Mouse (Mus musculus): ENCODE data around the gene Lipa. TPM values are rescaled to one million over a fixed set of nuclear protein-coding genes. Genes with fewer than 3 reads are reported as not detected.

Lipa gene
- polyA plus RNA-seq, 1 experiment from 2014 or later = 26.0 TPM

DNA sequence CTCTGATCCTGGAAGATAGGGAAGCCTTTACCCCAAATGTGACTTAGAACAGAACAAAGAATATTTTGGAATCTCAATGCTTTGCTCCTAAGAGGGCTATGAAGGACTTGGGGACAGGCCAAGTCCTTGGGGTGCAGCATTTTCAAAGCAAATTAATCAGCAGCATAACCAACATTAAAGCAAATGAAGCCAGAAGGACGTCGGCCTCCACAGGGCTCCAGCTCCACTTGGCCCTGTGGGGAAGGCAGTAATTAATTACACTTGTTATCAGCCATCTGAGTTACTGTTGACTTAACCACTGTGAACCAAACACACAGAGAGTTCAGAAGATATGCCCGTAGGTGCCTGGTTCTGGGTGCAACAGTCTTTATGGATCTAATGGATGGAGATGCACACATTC is 8.5 kb downstream of the Lipa start:
- DNase-seq (ENCODE audit: low spot score) (no peak), ATAC-seq (ENCODE audit: insufficient number of reproducible peaks, low FRiP score, low TSS enrichment, low read depth) (no peak)
- Histone ChIP-seq H3K4me2 (ENCODE audit: low read depth, severe bottlenecking) (no peak overlapping the region), H3K36me3 (ENCODE audit: control insufficient read depth, insufficient read depth, low read length) (no peaks in the 10 kb centered on the region), H3K27me3 (ENCODE audit: control insufficient read depth, insufficient read depth, low read length) (no peaks in the 10 kb centered on the region), H3K9me3 (ENCODE audit: control insufficient read depth, low read length) (no peaks in the 10 kb centered on the region), H3K27ac (replicated peaks; ENCODE audit: low read depth, low read length) (no peak overlapping the region), H3K4me3 (ENCODE audit: low read depth, low read length) (no peak overlapping the region), H3K4me1 (ENCODE audit: control insufficient read depth, insufficient read depth, low read length) (no peaks in the 10 kb centered on the region), H3K9ac (ENCODE audit: low read length) (no peak overlapping the region)
- 59% methylated on average over 3 of the region's 3 CpGs for WGBS

DNA sequence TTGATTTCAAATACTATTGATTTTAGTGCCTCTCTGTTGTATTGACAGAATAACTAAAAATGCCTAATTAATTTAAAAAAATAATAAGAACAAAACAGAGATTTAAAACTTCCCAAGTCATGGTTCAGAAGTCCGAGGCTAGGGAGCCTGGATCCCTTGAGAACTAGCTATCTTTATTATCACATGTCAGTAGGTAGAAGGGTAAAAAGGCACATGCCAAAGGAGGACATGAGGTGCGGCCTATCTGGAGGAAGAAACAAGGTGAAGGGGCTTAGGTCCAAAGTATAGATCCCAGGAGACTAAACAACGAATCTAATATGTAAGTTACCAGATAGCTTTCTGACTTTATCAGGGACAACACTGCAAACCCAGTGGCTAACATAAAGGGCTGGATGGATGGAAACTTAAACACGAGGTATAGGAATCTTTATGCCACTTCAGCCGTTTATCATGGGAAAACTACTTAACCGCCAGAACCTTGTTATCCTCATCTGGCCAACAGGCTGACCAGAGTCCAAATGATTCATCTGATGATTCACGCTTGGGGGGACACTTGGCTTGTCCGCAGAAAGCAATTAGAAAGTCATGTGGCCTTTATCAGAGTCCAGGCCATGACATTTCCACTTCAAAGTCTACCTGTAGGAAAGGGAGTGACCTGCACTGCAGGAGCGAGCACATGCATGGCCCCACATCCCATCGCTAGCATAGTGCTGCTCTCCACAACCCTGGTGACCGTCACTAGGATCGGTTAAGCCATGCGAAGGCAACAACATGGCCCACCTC is 9.3 kb downstream of the Lipa start:
- Histone ChIP-seq H3K4me3 (ENCODE audit: low read depth, low read length) (no peak overlapping the region), H3K36me3 (ENCODE audit: control insufficient read depth, insufficient read depth, low read length) (no peaks in the 10 kb centered on the region), H3K9ac (ENCODE audit: low read length) (no peak overlapping the region), H3K27me3 (ENCODE audit: control insufficient read depth, insufficient read depth, low read length) (no peaks in the 10 kb centered on the region), H3K4me2 (ENCODE audit: low read depth, severe bottlenecking) (no peak overlapping the region), H3K9me3 (ENCODE audit: control insufficient read depth, low read length) (no peaks in the 10 kb centered on the region), H3K27ac (replicated peaks; ENCODE audit: low read depth, low read length) (no peak overlapping the region), H3K4me1 (ENCODE audit: control insufficient read depth, insufficient read depth, low read length) (no peaks in the 10 kb centered on the region)
- ATAC-seq (ENCODE audit: insufficient number of reproducible peaks, low FRiP score, low TSS enrichment, low read depth) (no peak), DNase-seq (ENCODE audit: low spot score) (no peak)
- 90% methylated on average over 13 of the region's 13 CpGs for WGBS

DNA sequence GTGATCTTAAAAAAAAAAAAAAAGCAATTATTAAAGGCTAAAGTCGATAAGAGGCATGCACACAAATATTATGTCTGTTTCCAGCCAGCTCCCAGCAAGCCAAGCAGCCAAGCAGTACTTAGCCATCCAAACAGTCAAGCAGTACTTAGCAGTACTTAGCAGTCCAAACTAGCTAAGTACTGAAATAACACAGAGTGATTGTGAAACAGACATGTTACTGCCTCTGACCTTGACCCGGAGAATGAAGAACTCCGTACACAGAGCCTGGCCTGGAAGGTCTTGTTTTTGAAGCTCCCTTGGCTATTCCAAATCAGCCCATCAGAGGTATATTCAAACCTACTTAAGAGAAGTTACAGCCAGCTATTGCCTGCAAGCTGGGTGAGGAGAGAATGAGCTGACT is 10.1 kb downstream of the Lipa start:
- ATAC-seq (ENCODE audit: insufficient number of reproducible peaks, low FRiP score, low TSS enrichment, low read depth) (no peak), DNase-seq (ENCODE audit: low spot score) (no peak)
- H3K36me3 ChIP-seq (ENCODE audit: control insufficient read depth, insufficient read depth, low read length) = no peaks in the 10 kb centered on the region
- H3K4me1 ChIP-seq (ENCODE audit: control insufficient read depth, insufficient read depth, low read length) = no peaks in the 10 kb centered on the region
- no peak overlapping the region for H3K4me2 ChIP-seq (ENCODE audit: low read depth, severe bottlenecking)
- H3K4me3 ChIP-seq (ENCODE audit: low read depth, low read length) = no peak overlapping the region
- 90% methylated on average over 3 of the region's 3 CpGs for WGBS
- H3K9ac ChIP-seq (ENCODE audit: low read length) = no peak overlapping the region
- H3K9me3 ChIP-seq (ENCODE audit: control insufficient read depth, low read length) = no peaks in the 10 kb centered on the region
- no peak overlapping the region for H3K27ac ChIP-seq (replicated peaks; ENCODE audit: low read depth, low read length)
- no peaks in the 10 kb centered on the region for H3K27me3 ChIP-seq (ENCODE audit: control insufficient read depth, insufficient read depth, low read length)

DNA sequence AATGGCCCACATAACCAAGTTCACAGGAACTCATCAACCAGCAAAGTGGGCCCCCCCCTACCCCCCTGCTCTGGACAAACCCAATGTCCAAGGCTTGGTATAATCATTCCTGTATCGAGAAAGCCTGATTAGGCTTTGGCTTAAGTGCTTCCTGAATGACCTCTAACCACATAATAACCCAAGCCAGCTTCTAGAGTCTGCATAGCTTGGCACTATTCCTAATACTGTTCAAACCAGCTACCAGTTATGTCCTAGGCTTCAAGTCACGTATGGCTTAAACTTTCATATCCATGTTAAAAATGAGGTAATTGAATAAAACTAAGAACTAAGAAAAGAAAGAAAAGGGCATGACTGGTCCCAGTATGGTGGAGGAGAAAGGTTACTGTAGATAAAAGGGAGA is 10.9 kb downstream of the Lipa start:
- Histone ChIP-seq H3K4me2 (ENCODE audit: low read depth, severe bottlenecking) (no peak overlapping the region), H3K9me3 (ENCODE audit: control insufficient read depth, low read length) (no peaks in the 10 kb centered on the region), H3K27ac (replicated peaks; ENCODE audit: low read depth, low read length) (no peak overlapping the region), H3K27me3 (ENCODE audit: control insufficient read depth, insufficient read depth, low read length) (no peaks in the 10 kb centered on the region), H3K36me3 (ENCODE audit: control insufficient read depth, insufficient read depth, low read length) (no peaks in the 10 kb centered on the region), H3K4me3 (ENCODE audit: low read depth, low read length) (no peak overlapping the region), H3K9ac (ENCODE audit: low read length) (no peak overlapping the region), H3K4me1 (ENCODE audit: control insufficient read depth, insufficient read depth, low read length) (no peaks in the 10 kb centered on the region)
- ATAC-seq (ENCODE audit: insufficient number of reproducible peaks, low FRiP score, low TSS enrichment, low read depth) (no peak), DNase-seq (ENCODE audit: low spot score) (no peak)
- WGBS = 87% methylated on average over 2 of the region's 2 CpGs

DNA sequence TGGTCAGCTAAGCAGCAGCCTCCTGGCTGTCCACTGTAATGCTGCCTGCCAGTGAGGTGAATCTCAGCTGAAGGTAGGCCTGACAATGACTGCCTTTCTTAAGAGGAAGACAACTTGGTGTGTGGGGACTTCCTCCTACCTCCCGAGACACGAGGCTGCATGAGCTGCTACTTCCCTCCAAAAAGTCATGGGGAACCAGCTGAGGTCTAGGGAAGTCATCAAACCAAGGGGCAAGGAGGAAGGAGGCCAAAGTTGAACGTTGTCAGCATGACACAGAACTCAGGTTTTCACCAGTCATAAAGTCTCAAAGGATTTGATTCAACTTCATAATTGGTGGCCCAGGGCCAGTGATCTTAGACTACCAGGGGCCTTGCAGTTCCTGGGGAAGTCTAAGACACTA is 11.6 kb downstream of the Lipa start:
- 0 out of 2 replicates have a peak, but pooled peaks cover 4% of the 10 kb centered on the region for H3K4me1 ChIP-seq (ENCODE audit: control insufficient read depth, insufficient read depth, low read length)
- H3K27ac ChIP-seq (replicated peaks; ENCODE audit: low read depth, low read length) = no peak overlapping the region
- H3K36me3 ChIP-seq (ENCODE audit: control insufficient read depth, insufficient read depth, low read length) = no peaks in the 10 kb centered on the region
- no peaks in the 10 kb centered on the region for H3K27me3 ChIP-seq (ENCODE audit: control insufficient read depth, insufficient read depth, low read length)
- DNase-seq (ENCODE audit: low spot score) = no peak
- H3K4me2 ChIP-seq (ENCODE audit: low read depth, severe bottlenecking) = no peak overlapping the region
- no peak overlapping the region for H3K9ac ChIP-seq (ENCODE audit: low read length)
- 79% methylated on average over 3 of the region's 3 CpGs for WGBS
- H3K9me3 ChIP-seq (ENCODE audit: control insufficient read depth, low read length) = no peaks in the 10 kb centered on the region
- no peak for ATAC-seq (ENCODE audit: insufficient number of reproducible peaks, low FRiP score, low TSS enrichment, low read depth)
- H3K4me3 ChIP-seq (ENCODE audit: low read depth, low read length) = no peak overlapping the region

DNA sequence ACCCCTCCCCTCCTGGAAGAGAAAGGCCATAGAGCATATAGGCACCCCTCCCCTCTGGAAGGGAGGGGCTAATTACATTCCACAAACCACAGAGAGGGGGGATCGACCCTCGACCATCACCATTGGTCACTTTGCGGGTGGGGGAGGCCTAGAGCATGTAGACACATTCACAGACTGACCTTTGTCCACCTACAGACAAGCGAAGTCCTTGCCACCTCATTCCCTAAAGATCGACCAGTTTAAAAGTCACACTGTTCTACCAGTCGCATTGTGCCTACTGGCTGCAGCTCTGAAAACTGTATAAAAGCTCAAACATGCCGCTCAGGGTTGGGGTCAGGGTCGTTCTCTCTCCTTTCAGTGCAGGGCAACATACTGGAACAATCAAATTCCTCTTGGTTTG is 15.7 kb downstream of the Lipa start:
- Histone ChIP-seq H3K4me2 (ENCODE audit: low read depth, severe bottlenecking) (no peak overlapping the region), H3K4me1 (ENCODE audit: control insufficient read depth, insufficient read depth, low read length) (0 out of 2 replicates have a peak, but pooled peaks cover 4% of the 10 kb centered on the region), H3K36me3 (ENCODE audit: control insufficient read depth, insufficient read depth, low read length) (0 out of 2 replicates have a peak, but pooled peaks cover 3% of the 10 kb centered on the region), H3K27me3 (ENCODE audit: control insufficient read depth, insufficient read depth, low read length) (no peaks in the 10 kb centered on the region), H3K4me3 (ENCODE audit: low read depth, low read length) (no peak overlapping the region), H3K9ac (ENCODE audit: low read length) (no peak overlapping the region), H3K9me3 (ENCODE audit: control insufficient read depth, low read length) (no peaks in the 10 kb centered on the region), H3K27ac (replicated peaks; ENCODE audit: low read depth, low read length) (no peak overlapping the region)
- DNase-seq (ENCODE audit: low spot score) (no peak), ATAC-seq (ENCODE audit: insufficient number of reproducible peaks, low FRiP score, low TSS enrichment, low read depth) (no peak)
- WGBS = 70% methylated on average over 8 of the region's 8 CpGs

DNA sequence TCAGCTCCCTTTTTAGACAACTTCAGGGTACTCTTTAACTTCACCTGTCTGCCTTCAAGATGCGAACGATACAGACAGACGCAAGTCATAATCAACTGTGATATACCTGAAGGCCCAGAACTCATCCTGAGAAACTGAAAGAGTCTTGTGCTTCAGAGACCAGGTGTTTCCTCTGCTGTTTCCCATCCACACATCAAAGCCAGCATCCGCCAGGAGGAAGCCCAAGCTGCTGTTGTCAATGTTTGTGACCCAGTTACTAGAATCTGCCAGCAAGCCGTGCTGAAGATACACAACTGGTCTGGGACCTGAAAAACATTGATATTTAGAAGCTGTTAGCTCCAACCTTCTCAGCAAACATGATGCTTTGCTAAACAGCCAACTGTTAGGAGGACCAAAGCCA is 16.6 kb downstream of the Lipa start:
- Histone ChIP-seq H3K4me3 (ENCODE audit: low read depth, low read length) (no peak overlapping the region), H3K36me3 (ENCODE audit: control insufficient read depth, insufficient read depth, low read length) (0 out of 2 replicates have a peak, but pooled peaks cover 3% of the 10 kb centered on the region), H3K9ac (ENCODE audit: low read length) (no peak overlapping the region), H3K27me3 (ENCODE audit: control insufficient read depth, insufficient read depth, low read length) (no peaks in the 10 kb centered on the region), H3K9me3 (ENCODE audit: control insufficient read depth, low read length) (no peaks in the 10 kb centered on the region), H3K4me1 (ENCODE audit: control insufficient read depth, insufficient read depth, low read length) (0 out of 2 replicates have a peak, but pooled peaks cover 4% of the 10 kb centered on the region), H3K4me2 (ENCODE audit: low read depth, severe bottlenecking) (no peak overlapping the region), H3K27ac (replicated peaks; ENCODE audit: low read depth, low read length) (no peak overlapping the region)
- DNase-seq (ENCODE audit: low spot score) (no peak), ATAC-seq (ENCODE audit: insufficient number of reproducible peaks, low FRiP score, low TSS enrichment, low read depth) (no peak)
- WGBS = 86% methylated on average over 5 of the region's 5 CpGs

DNA sequence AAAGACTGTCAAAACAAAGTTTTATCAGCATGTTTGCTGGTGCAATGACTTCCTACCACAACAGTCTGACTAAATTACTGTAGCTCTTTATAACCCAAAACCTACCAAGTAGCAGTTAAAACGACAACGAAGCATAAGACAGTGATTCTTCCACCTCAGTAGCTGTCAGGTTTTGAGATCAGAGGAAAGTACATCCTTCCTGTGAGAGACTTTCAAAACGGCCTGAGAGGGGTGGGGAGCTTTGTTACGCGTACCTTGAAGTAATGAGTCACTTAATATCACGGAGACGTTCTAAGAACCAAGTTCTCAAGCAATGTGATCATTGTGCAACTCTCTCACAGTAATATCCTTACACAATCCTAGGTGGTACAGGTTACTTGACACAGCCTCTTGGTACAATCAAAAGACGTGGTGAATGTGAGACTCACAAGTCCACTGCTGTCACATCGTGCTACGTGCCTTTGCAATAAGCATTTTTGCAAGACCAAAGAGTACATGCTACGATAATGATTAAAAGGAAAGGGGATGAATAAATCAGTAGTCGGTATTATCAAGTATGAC is 22.0 kb downstream of the Lipa start:
- H3K36me3 ChIP-seq (ENCODE audit: control insufficient read depth, insufficient read depth, low read length) = 0 out of 2 replicates have a peak, but pooled peaks cover 3% of the 10 kb centered on the region

More for the DNA sequence above, 22.0 kb downstream of the Lipa start:
- no peak overlapping the region for H3K9ac ChIP-seq (ENCODE audit: low read length)
- no peaks in the 10 kb centered on the region for H3K27me3 ChIP-seq (ENCODE audit: control insufficient read depth, insufficient read depth, low read length)
- DNase-seq (ENCODE audit: low spot score) (no peak), ATAC-seq (ENCODE audit: insufficient number of reproducible peaks, low FRiP score, low TSS enrichment, low read depth) (no peak)
- no peaks in the 10 kb centered on the region for H3K9me3 ChIP-seq (ENCODE audit: control insufficient read depth, low read length)
- H3K4me2 ChIP-seq (ENCODE audit: low read depth, severe bottlenecking) = no peak overlapping the region
- WGBS = 90% methylated on average over 12 of the region's 12 CpGs
- no peak overlapping the region for H3K27ac ChIP-seq (replicated peaks; ENCODE audit: low read depth, low read length)
- no peaks in the 10 kb centered on the region for H3K4me1 ChIP-seq (ENCODE audit: control insufficient read depth, insufficient read depth, low read length)
- no peak overlapping the region for H3K4me3 ChIP-seq (ENCODE audit: low read depth, low read length)

All from limb, embryonic 11.5 days (tissue).